Mouse (Mus musculus): ENCODE data around the gene Tpr.

Tpr gene

GRCm38 (mm10) chr1:150460595-150460994 lies 68.0 kb downstream of the Tpr start:
- DNase-seq (ENCODE audit: low read depth, low spot score) = no peak

GRCm38 (mm10) chr1:150463068-150463467 lies 70.4 kb downstream of the Tpr start:
- DNase-seq (ENCODE audit: low read depth, low spot score) = no peak

- no peak for DNase-seq (ENCODE audit: low read depth, low spot score)
Measured at GRCm38 (mm10) chr1:150463691-150464090, 71.1 kb downstream of the Tpr start.

- DNase-seq (ENCODE audit: low read depth, low spot score) = no peak
Measured at GRCm38 (mm10) chr1:150465364-150465763, 72.7 kb downstream of the Tpr start.

GRCm38 (mm10) chr1:150466132-150466531 lies 73.5 kb downstream of the Tpr start, which contains the start of gene Prg4:
Gene Prg4 (minus strand): TSS chr1:150466165.
- no peak for DNase-seq (ENCODE audit: low read depth, low spot score)

GRCm38 (mm10) chr1:150469992-150470391 lies 77.4 kb downstream of the Tpr start:
- DNase-seq (ENCODE audit: low read depth, low spot score) = no peak

GRCm38 (mm10) chr1:150472525-150472924 lies 79.9 kb downstream of the Tpr start:
- no peak for DNase-seq (ENCODE audit: low read depth, low spot score)

- no peak for DNase-seq (ENCODE audit: low read depth, low spot score)
Measured at GRCm38 (mm10) chr1:150480674-150481073, 88.0 kb downstream of the Tpr start.

- no peak for DNase-seq (ENCODE audit: low read depth, low spot score)
Measured at GRCm38 (mm10) chr1:150489148-150489547, 96.5 kb downstream of the Tpr start.

GRCm38 (mm10) chr1:150496626-150497302 lies 104.1 kb downstream of the Tpr start:
- no peak for DNase-seq (ENCODE audit: low read depth, low spot score)

- no peak for DNase-seq (ENCODE audit: low read depth, low spot score)
Measured at GRCm38 (mm10) chr1:150497690-150498089, 105.1 kb downstream of the Tpr start.

- DNase-seq (ENCODE audit: low read depth, low spot score) = no peak
Measured at GRCm38 (mm10) chr1:150498177-150498576, 105.5 kb downstream of the Tpr start.

Data from c-Kit-negative CD71-positive TER-119-positive erythroid progenitor cells, embryonic 14.5 days (primary cell).